Mouse (Mus musculus) spleen, adult 2 months (tissue): ENCODE results near the gene Alox5. TPM values are rescaled to one million over a fixed set of nuclear protein-coding genes. Genes with fewer than 3 reads are reported as not detected.

Experiments used
- DNase-seq, 2 experiments: peaks; one replicate each; pipeline versions ENCODE4 v3.0.0 to v3.0.0-alpha.2; 2012 to 2021; ENCODE audit warnings: low spot score in 2 of 2, low read depth in 1 of 2
- H3K27ac ChIP-seq: fragments of 200-500 bp; 2 replicates; pipeline ENCODE4 v1.5.1; 2012; ENCODE audit warnings: low read length, inconsistent platforms; ENCODE audit not compliant: insufficient read depth
- H3K27me3 ChIP-seq: fragments of 200-500 bp; 2 replicates; pipeline ENCODE4 v1.6.1; 2012; ENCODE audit warnings: mild to moderate bottlenecking, moderate library complexity, low read length, inconsistent platforms; ENCODE audit not compliant: control insufficient read depth, insufficient read depth
- H3K36me3 ChIP-seq: fragments of 200-500 bp; 2 replicates; pipeline ENCODE4 v1.6.1; 2012; ENCODE audit warnings: mild to moderate bottlenecking, low read length, inconsistent platforms; ENCODE audit not compliant: control insufficient read depth, insufficient read depth
- H3K4me1 ChIP-seq: fragments of 200-500 bp; 2 replicates; pipeline ENCODE4 v1.6.1; 2011; ENCODE audit warnings: inconsistent platforms; ENCODE audit not compliant: control insufficient read depth, insufficient read depth, insufficient read length
- H3K4me3 ChIP-seq: fragments of 200-500 bp; 2 replicates; pipeline ENCODE4 v1.5.1; 2011; ENCODE audit warnings: mild to moderate bottlenecking, inconsistent platforms; ENCODE audit not compliant: insufficient read depth, insufficient read length; ENCODE audit errors: extremely low read depth
- CTCF ChIP-seq: fragments of 200-500 bp; IDR thresholded peaks from 2 replicates; pipeline ENCODE4 v1.5.1; 2011; ENCODE audit warnings: mild to moderate bottlenecking, inconsistent platforms; ENCODE audit not compliant: insufficient read depth, insufficient read length, insufficient replicate concordance; ENCODE audit errors: extremely low read depth
- POLR2A ChIP-seq: fragments of 200-500 bp; IDR thresholded peaks from 2 replicates; pipeline ENCODE4 v1.6.1; 2011; ENCODE audit warnings: low read depth, low read length, inconsistent platforms
- WGBS: fragments of 180-500 bp; shearing (Covaris S2); methylation state at CpG from one replicate; pipeline ENCODE4 v1.1.7; 2018; 5-methylcytosine and 5-hydroxymethylcytosine counted together
- polyA plus RNA-seq: library from polyadenylated mRNA; depleted of rRNA; stranded (reverse); fragments of >200 nt; gene quantifications from 2 replicates; pipeline ENCODE4 v1.2.3, GENCODE M21; 2012; rRNA removed

The Alox5 gene
- polyA plus RNA-seq, 1 experiment = 2.5 TPM

DNA sequence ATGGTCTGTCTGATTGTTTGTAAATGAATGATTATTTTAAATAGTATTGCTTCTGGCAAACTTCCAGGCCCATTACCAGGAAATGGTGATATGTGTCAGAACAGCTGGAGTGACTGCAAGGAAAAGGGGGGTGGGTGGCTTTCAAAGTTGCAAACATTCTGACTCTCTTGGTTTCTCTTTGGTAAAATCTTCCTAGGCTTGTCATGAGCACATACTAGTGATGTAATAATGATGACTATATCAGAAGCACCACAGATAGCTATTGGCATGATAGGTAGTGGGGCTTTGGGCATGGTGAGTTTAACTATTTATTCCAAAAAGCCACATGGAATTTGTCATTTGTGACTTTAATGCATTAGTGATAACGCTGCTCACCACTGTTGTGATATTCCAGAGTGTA lies 86.8 kb downstream of the Alox5 start:
- no peaks in the 10 kb centered on the region for H3K27me3 ChIP-seq
- H3K4me1 ChIP-seq = no peaks in the 10 kb centered on the region
- 92% methylated on average over 1 of the region's 1 CpGs for WGBS
- H3K27ac ChIP-seq = no peak overlapping the region
- no peak for DNase-seq
- H3K36me3 ChIP-seq = no peaks in the 10 kb centered on the region
- no peak overlapping the region for H3K4me3 ChIP-seq
- TF ChIP-seq CTCF (no peak), POLR2A (no peak)

DNA sequence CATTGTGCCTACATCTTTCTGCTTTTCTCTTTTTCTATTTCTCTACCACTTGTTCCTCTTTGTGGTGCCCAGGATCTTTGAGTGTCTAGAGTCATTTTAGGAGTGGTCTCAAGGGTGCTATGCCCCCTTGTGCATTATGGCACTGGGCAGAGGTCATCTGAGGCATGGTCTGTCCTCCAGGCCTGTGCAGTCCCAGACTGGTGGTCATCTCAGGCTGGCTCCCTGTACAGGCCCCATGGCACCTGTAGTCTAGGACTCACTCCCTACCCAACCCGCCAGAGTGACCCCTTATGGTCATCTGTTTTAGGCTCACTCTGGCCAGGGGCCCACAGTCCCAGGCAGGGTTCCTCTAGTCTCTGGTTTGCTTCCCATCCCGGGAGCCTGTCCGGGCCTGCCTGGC lies 89.5 kb downstream of the Alox5 start:
- TF ChIP-seq POLR2A = no peak
- no peak for TF ChIP-seq CTCF
- no peak for DNase-seq
- Histone ChIP-seq H3K36me3 (no peaks in the 10 kb centered on the region), H3K4me3 (no peak overlapping the region), H3K27me3 (no peaks in the 10 kb centered on the region), H3K27ac (no peak overlapping the region), H3K4me1 (no peaks in the 10 kb centered on the region)
- WGBS = 88% methylated on average over 3 of the region's 3 CpGs

DNA sequence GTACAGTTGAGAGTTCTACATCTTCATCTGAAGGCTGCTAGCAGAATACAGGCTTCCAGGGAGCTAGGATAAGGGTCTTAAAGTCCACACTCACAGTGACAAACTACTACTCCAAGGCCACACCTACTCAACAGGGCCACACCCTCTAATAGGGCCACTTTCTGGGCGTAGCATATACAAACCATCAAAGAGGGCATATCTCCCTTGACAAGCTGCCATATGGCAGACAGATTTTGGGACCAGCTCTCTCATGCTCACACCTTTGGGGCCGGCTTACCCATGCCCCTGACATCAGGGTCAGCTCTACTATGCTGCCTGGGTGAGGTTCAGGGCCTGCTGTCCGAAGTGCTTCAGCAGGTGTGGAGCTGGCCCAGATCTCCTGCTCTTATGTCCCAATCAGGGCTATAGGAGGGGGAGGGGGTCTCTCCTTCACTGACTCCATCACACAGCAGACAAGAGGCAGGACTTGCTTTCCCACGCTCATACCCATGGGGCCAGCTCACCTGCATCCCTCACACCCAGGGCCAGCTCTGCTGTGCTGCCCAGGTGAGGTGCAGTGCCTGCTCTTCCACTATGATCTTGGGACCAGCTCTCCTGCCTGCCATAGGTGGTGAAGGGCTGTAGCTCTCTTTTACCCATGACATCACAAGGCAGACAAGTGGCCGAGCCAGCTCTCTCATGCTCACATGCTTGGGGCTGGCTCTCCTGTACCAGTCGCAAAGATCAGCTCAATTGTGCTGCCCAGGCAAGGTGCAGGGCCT lies 90.6 kb downstream of the Alox5 start:
- DNase-seq = no peak
- TF ChIP-seq POLR2A = no peak
- TF ChIP-seq CTCF = no peak
- H3K4me3 ChIP-seq = no peak overlapping the region
- H3K27me3 ChIP-seq = no peaks in the 10 kb centered on the region
- WGBS = 82% methylated on average over 6 of the region's 6 CpGs
- no peaks in the 10 kb centered on the region for H3K36me3 ChIP-seq
- H3K4me1 ChIP-seq = no peaks in the 10 kb centered on the region
- no peak overlapping the region for H3K27ac ChIP-seq

DNA sequence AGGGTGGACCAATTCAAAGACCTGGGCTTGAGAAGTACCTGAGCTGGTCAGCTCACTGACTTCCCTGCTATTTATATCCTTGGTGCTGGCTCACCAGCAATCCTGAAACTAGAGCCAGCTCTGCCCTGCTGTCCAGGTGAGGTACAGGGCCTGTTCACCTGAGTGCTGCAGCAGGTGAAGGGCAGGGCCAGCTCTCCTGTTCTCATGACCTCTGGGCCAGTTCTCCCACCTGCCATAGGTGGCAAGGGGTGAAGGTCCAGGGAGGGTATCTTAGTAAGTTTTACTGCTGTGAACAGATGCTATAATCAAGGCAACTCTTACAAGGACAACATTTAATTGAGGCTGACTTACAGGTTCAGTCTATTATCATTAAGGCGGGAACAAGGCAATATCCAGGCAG lies 91.2 kb downstream of the Alox5 start:
- H3K27ac ChIP-seq = no peak overlapping the region
- no peak for DNase-seq
- WGBS = 87% methylated on average over 1 of the region's 1 CpGs
- H3K4me1 ChIP-seq = no peaks in the 10 kb centered on the region
- no peak overlapping the region for H3K4me3 ChIP-seq
- H3K27me3 ChIP-seq = no peaks in the 10 kb centered on the region
- no peaks in the 10 kb centered on the region for H3K36me3 ChIP-seq
- TF ChIP-seq POLR2A (no peak), CTCF (no peak)

DNA sequence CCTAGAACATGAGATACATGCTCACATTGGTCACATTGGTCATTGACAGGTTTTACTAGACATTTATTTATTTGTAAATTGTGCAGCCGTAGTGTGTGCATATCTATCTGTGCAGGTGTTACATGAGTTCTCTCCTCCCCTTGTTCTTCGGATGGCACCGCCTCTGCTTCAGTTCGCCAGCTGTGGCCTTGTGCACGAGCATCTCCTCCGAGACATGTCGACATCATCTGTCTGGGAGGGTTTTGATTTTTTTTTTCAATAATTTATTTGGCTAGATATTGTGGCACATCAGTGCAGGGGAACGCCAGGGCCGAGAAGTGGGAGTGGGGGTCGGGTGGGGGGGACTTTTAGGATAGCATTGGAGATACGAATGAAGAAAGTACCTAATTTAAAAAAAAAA lies 93.0 kb downstream of the Alox5 start:
- DNase-seq = no peak
- Histone ChIP-seq H3K27me3 (no peaks in the 10 kb centered on the region), H3K4me1 (no peaks in the 10 kb centered on the region), H3K36me3 (no peaks in the 10 kb centered on the region), H3K27ac (no peak overlapping the region), H3K4me3 (no peak overlapping the region)
- WGBS = 85% methylated on average over 11 of the region's 11 CpGs
- no peak for TF ChIP-seq POLR2A
- no peak for TF ChIP-seq CTCF

DNA sequence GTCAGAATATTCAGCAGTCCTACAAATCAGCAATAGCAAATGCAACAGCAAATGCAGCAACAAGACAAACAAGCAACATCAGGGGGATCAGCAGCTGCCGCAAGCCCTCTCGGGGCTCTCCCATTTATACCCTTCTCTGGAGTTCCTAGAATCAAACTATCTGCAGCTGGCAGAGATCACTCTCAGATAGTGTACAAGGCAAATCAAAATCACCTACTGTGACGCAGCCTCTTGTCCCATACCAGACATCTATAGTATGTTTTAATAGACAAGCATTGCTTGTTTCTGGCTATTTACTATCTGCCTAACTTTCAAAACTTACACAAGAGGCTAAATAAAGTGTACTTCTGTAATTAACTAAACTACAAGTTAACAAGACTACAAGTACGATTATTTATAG lies 99.0 kb downstream of the Alox5 start:
- no peak overlapping the region for H3K27ac ChIP-seq
- no peak for TF ChIP-seq POLR2A
- no peak for TF ChIP-seq CTCF
- 92% methylated on average over 4 of the region's 4 CpGs for WGBS
- DNase-seq = no peak
- no peaks in the 10 kb centered on the region for H3K36me3 ChIP-seq
- no peak overlapping the region for H3K4me3 ChIP-seq
- H3K27me3 ChIP-seq = no peaks in the 10 kb centered on the region
- no peaks in the 10 kb centered on the region for H3K4me1 ChIP-seq

DNA sequence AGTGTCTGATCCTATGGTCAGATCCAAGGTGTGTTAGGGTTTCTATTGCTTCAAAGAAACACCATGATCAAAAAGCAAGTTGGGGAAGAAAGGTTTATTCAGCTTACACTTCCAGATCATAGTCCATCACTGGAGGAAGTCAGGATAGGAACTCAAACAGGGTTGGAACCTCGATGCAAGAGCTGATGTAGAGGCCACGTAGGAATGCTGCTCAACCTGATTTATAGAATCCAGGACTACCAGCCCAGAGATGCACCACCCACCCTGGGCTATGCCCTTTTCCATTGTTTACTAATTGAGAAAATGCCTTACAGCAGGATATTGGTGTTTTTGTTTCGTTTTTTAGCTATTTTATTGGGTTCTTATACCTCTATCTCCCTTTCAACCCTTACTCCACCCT lies 99.5 kb downstream of the Alox5 start:
- TF ChIP-seq POLR2A = no peak
- no peak for TF ChIP-seq CTCF
- H3K4me3 ChIP-seq = no peak overlapping the region

More for the DNA sequence above, 99.5 kb downstream of the Alox5 start:
- no peaks in the 10 kb centered on the region for H3K4me1 ChIP-seq
- no peaks in the 10 kb centered on the region for H3K27me3 ChIP-seq
- DNase-seq = no peak
- no peak overlapping the region for H3K27ac ChIP-seq
- H3K36me3 ChIP-seq = no peaks in the 10 kb centered on the region
- WGBS = 86% methylated on average over 3 of the region's 3 CpGs

Other genes starting within 250 kb of the Alox5 start
- gene Zfand4, start 197.0 kb downstream of the Alox5 start, polyA plus RNA-seq = 0.35 and 0.47 TPM in 2 replicates
- gene March8, start 123.2 kb downstream of the Alox5 start, polyA plus RNA-seq = 24.1 and 36.7 TPM in 2 replicates
- gene Olfr211, start 27.9 kb upstream of the Alox5 start, polyA plus RNA-seq = not detected in 2 replicates
- gene Olfr212, start 45.3 kb upstream of the Alox5 start, polyA plus RNA-seq = not detected in 2 replicates
- gene Olfr213, start 77.3 kb upstream of the Alox5 start, polyA plus RNA-seq = not detected in 2 replicates
- gene Gm5580, start 90.0 kb upstream of the Alox5 start, polyA plus RNA-seq = not detected in 2 replicates
- not detected in 2 replicates for gene Olfr214, start 93.1 kb upstream of the Alox5 start, polyA plus RNA-seq
- gene Olfr215, start 123.0 kb upstream of the Alox5 start, polyA plus RNA-seq = not detected in 2 replicates
- 5.9 and 7.2 TPM in 2 replicates for gene Zfp422, start 167.8 kb upstream of the Alox5 start, polyA plus RNA-seq
- gene Depp1, start 189.4 kb upstream of the Alox5 start, polyA plus RNA-seq = 2.5 and 2.6 TPM in 2 replicates
- 19.4 and 23.5 TPM in 2 replicates for gene Rassf4, start 212.8 kb upstream of the Alox5 start, polyA plus RNA-seq